Mouse (Mus musculus) thymus, postnatal 25 days (tissue): ENCODE results near the gene Olfr1493-ps1.

Experiments used
- DNase-seq: peaks from one replicate; pipeline ENCODE4 v3.0.0; 2022

The Olfr1493-ps1 gene

DNA sequence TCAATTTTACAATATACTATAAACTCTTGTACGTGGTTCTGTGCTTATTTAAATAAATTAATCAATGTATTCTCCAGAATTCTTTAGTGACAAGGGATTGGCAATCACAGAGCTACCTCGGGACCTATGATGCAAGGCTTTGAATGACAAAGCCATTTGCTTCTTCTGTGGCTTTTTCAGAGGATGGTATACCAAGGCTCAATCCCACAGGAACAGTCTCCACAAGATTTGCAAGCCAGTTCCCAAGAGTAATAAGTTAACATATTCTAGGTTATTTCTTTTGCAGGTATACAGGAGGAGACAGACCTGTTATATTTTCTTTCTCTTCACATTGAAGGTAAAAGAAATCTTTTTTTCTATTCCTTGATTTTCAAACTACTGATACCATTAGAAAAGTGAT, at the start of gene Olfr1493-ps1:
TSS of gene Olfr1493-ps1 (plus strand) at position 301 of the 400 bp plus-strand sequence.
- DNase-seq, result no peak

DNA sequence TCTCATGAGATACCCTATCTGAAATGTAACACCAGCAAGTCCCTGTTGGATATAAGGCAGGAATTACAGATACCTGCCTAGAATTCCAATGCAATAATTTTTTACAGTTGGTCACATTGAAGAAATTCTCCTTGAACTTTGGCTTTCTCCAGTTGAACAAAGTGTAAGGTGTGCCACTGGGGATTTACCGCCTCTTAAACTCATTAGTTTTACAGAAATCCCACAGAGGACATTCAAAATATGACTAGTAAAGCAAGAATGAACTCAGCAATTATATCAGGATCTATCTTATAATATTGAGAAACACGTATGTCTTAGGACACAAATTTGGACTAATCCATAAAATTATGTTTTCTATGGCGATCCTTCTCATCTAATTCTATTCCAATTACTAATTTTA, 26.1 kb upstream of the Olfr1493-ps1 start, which contains the start of gene Olfr1491:
TSS of gene Olfr1491 (plus strand) at position 301 of the 400 bp plus-strand sequence.
- DNase-seq, result no peak

- DNase-seq, result no peak
Measured at GRCm38 (mm10) chr19:13739428-13739827, 16.4 kb downstream of the Olfr1493-ps1 start, which contains the start of gene Olfr1494. Gene Olfr1494 (plus strand): TSS chr19:13739728.

DNA sequence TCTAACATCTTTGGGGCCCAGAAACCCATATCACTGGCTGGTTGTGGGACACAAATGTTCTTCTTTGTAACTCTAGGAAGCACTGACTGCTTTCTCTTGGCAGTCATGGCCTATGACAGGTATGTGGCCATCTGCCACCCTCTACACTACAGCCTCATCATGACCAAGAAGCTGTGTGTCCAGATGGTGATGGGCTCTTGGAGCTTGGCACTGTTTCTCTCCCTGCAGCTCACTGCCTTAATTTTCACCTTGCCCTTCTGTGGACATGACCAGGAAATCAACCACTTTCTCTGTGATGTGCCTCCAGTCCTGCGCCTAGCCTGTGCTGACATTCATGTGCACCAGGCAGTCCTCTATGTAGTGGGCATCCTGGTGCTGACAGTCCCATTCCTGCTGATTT, 26.3 kb downstream of the Olfr1493-ps1 start:
- no peak for DNase-seq

DNA sequence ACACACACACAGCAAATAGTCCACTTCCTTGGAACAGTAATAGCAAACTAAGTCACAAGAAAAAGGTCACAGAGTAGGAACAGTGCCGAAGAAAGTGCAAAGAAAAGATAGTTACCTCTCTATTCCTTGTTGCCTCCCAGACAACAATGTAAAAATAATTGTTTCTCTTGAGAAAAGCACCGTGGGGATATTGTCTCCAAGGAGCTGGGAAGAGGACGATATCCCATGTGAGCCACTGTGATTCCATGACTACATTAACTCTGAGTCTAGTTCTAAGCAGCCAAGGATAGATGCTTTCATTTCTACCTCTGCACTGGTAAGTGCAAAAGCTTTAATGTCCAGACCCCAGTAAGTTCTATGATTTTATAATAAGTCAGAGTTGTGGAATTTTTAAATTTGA, 41.2 kb downstream of the Olfr1493-ps1 start, which contains the start of gene Olfr1495:
TSS of gene Olfr1495 (plus strand) at position 301 of the 400 bp plus-strand sequence.
- no peak for DNase-seq

DNA sequence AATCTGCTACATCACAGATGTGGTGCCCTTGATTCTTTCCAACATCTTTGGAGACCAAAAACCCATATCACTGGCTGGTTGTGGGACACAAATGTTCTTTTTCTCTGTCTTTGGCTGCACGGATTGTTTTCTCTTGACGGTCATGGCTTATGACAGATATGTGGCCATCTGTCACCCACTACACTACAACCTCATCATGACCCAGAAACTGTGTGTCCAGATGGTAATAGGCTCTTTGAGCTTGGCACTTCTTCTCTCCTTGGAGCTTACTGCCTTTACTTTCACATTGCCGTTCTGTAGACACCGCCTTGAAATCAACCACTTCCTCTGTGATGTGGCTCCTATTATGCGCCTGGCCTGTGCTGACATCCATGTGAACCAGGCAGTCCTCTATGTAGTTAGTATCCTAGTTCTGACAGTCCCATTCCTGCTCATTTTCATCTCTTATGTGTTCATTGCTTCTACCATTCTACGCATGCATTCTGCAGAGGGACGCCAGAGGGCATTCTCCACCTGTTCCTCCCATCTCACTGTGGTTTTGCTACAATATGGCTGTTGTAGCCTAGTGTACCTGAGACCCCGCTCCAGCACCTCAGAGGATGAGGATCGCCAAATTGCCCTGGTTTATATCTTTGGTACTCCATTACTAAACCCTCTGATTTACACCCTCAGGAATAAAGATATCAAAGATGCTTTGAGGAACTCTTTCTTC, 45.6 kb downstream of the Olfr1493-ps1 start:
- DNase-seq, result no peak

DNA sequence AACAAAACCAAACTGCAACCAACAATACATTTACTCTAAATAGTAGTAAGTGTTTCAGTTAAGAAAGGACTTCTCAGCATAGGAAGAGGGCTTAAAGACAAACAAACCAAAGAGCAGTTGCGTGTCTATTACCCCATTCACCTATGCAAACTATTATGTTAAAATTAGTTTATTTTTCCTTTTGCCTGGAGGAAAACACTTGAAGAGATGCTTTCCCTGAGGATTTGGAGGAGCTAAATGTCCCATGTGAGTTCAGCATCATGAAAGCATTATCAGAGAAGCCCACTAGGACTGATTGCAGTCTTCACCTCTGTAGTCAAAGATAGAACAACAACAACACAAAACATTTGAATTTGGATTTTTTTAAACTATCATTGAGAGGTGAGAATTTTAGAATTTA, 54.5 kb downstream of the Olfr1493-ps1 start, which contains the start of gene Olfr1496:
TSS of gene Olfr1496 (plus strand) at position 301 of the 400 bp plus-strand sequence.
- no peak for DNase-seq
